Mouse (Mus musculus) cerebellum, adult 8-10 months (tissue): ENCODE results near the gene Spata4.
A peak's percentile ranks its signal among the peaks of the same experiment; 100 is the strongest.
"Not testable (repeated sequence)": the region's sequence is repeated elsewhere in the genome, so short reads cannot be mapped to it uniquely, and the experiment has no call there.

Source experiments
- DNase-seq: peaks from one replicate; pipeline ENCODE4 v3.0.0; 2022

The Spata4 gene

DNA sequence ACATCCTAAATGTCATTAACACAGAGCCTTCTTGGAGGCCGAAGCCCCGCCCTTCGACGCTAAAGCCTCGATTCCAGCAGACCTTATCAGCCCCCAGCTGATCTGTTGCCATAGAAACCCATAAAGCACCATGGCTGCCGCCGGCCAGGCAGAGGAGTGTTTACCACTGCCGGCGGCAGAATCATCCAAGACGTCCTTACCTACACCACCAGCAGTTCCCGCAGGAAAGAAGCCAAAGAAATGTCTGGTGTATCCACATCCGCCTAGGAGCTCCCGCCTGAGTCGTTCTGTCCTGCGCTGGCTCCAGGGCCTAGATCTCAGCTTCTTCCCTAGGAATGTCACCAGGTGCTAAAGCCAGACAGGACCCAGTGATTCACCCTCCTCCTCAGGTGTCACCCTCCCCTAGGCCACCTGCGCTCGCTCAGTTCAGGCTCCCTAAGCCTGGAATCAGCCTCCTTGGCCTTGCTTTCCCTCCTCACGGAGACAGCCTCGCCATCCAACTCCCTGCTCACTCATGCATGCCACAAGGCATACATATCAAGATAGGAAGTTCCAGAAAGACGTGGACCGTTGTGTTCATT lies at the start of gene Spata4:
TSS of gene Spata4 (plus strand) at position 111 of the 581 bp plus-strand sequence.
- no peak for DNase-seq

GRCm38 (mm10) chr8:54554921-54555320 lies 45.7 kb upstream of the Spata4 start:
- DNase-seq, result no peak

GRCm38 (mm10) chr8:54562137-54562536 lies 38.4 kb upstream of the Spata4 start:
- DNase-seq, result no peak

GRCm38 (mm10) chr8:54565181-54565580 lies 35.4 kb upstream of the Spata4 start:
- no peak for DNase-seq

DNA sequence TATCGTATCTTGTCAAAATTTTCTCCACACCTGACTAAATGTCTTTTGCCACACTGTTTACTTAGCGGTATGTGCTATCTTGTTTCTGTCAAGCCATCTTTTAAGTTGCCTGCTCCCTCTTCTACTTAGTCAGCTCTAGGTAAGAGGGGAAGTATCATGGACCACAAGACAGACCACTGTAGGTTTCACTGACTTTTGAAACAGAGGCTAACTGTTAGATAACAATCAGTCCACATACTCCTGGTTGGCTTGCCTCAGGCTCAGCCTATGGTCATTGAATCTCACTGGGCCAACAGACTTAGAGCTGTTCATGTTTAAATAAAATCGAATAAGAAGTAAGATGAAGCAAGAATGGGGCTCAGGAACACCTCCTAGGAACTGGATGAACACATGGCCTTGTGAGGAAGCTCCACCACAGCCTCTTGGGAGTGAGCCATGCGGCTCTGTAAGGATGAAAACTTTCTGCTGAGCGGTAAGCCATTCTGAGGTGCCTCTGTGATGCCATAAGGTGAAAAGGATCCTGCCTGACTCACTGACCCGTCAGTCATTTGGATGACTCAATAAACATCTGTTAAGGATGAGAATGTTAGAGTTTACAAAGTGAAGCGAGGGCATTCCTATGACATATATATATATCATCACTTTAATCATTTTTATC lies 34.8 kb upstream of the Spata4 start:
- DNase-seq, result no peak

GRCm38 (mm10) chr8:54567168-54567567 lies 33.4 kb upstream of the Spata4 start:
- DNase-seq, result no peak

DNA sequence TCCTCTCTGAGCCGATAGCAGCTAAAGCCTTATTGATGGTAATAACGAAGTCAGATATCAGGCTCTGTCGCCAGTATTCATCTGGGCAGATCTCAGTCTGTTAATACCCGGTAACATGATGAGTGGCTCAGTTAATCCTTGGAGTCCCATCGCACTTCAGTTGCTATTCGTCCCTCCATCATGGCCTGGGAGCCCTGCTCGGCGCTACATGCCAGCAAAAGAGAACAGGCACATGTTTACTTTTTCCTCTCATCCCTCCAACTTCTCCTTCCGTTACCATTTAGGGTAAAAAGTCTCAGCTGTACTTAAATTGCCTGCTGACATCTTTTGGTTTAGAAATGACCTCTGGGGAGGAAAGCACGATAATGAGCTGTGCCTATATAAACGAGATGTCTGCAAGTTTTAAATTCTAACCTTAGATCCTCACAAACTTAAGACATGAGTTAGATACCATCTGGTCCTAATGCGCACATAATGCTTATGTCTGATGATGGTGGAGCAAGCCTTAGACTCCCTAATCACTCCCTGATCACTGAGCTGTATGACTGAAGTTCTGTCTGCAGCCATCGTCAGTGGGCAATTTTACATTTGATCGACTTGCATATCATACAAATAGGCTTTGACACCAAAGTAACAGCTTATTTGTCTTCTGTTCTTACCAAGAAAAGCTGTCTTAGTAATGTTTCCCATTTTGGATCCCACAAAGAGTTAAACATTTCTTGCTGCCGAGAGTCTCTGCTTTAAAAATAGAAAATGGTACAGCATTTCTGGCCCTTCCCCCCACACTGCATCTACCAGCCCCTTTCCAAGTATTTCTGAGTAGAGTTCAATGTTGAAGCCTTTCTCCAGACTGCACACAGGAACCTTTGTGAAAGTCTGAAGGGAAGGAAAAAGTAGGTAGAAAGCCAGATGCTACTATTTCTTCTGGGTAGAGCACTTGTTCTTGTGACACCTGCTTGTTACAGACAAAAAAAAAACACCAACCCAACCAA lies 29.7 kb upstream of the Spata4 start:
- no peak for DNase-seq

- DNase-seq, result no peak
These were observed 19.1 kb upstream of the Spata4 start for GRCm38 (mm10) chr8:54581436-54581835.

DNA sequence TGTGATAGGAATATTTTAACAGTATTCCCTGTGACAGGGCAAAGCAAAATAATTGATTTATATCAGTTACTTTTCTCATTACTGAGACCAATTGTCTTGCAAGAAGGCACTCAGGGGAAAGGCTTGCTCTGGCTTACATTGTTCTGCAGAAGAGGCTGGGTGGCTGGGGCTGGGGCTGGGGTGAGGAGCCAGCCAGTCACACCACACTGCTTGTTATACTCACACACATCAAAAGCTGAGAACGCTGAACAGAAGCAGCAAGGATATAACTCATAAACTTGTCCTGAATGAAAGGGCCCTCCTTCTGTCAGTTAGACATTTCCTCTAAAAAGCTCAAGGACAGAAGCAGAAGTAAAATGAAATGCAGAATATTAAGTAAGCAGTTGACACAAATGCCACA lies 17.7 kb upstream of the Spata4 start:
- DNase-seq, result no peak

- no peak for DNase-seq
These were observed 5.9 kb upstream of the Spata4 start for GRCm38 (mm10) chr8:54594634-54595033.

- no peak for DNase-seq
These were observed 4.5 kb upstream of the Spata4 start for GRCm38 (mm10) chr8:54596051-54596450.

DNA sequence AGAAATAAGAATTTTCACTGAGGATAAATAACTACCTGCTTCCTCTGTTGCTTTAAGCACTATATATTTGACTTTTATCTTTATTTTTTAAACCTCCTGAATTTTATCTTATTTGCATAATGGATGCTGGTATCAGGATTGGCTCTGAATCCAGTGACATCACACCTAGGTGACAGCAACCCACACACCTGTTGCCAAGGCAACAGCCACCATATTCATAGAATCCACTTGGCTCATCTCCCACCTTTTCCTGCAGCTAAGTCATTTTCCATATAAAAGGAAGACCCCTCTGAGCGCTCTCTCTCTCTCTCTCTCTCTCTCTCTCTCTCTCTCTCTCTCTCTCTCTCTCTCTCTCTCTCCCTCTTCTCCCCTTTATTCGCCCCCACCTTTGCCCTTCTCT lies 3.6 kb upstream of the Spata4 start:
- no peak for DNase-seq

- DNase-seq, result no peak
These were observed 3.2 kb upstream of the Spata4 start for GRCm38 (mm10) chr8:54597386-54597785.

GRCm38 (mm10) chr8:54603440-54603839 lies 2.9 kb downstream of the Spata4 start:
- no peak for DNase-seq

DNA sequence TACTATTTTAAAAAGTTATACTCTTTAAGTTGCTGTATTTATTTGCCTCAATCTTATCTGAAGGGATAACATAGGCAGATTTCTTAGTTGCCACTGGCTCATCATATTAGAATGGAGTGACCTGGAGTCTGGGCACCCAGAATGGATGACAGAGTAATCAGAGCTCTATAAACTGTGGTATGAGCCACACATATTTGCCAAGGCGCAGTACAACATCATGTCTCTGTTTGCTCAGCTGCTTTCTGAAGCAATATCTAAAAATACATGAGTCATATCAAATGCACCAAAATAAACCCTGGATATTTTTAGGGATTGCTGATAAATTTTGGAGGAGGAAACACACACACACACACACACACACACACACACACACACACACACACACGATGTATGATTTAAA lies 8.8 kb downstream of the Spata4 start:
- no peak for DNase-seq

DNA sequence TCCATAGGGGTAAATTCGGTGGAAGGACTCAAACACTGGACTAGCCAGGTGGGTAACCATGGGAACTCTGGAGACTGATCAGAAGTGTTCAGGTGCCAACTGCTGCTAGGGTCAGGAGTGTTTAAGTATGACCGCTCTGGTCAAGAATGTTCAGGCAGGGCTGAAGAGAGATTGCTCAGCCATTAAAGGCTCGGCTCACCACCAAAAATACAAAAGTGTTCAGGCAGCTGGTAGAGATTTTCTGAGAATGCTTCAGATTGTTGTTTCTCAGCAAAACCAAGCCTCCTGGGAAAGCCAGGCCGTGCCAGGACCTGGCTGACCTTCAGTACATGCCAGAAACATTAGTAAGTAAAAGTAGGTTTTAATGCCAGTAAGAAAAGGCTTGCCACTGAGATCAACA lies 9.7 kb downstream of the Spata4 start:
- DNase-seq, result no peak

DNA sequence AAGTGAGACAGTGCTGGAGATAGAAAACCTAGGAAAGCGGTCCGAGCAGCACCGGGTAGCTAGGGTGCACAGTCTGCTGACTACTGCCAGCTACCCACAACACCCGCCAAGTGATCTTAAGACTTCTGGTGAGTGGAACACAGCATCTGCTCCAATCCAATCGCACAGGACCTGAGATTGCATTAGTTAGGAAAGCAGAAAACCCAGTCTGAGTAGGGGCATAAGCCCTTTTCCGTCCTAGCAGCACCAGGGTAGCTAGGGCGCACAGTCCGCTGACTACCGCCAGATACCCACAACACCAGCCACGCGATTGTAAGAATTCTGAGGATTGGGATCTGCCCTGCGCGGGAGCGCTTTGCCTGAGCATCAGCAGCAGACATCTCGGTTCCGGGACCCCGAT lies 16.1 kb downstream of the Spata4 start:
- not testable (repeated sequence) for DNase-seq

- peak; percentile 20 for DNase-seq
These were observed 38.1 kb downstream of the Spata4 start for GRCm38 (mm10) chr8:54638634-54639033.
